Mouse (Mus musculus): Measurements from ENCODE around the gene Ndufa5. TPM values are rescaled to one million over a fixed set of nuclear protein-coding genes. Genes with fewer than 3 reads are reported as not detected.

Ndufa5 gene
- polyA plus RNA-seq, 2 experiments = 38.9 to 326 TPM

DNA sequence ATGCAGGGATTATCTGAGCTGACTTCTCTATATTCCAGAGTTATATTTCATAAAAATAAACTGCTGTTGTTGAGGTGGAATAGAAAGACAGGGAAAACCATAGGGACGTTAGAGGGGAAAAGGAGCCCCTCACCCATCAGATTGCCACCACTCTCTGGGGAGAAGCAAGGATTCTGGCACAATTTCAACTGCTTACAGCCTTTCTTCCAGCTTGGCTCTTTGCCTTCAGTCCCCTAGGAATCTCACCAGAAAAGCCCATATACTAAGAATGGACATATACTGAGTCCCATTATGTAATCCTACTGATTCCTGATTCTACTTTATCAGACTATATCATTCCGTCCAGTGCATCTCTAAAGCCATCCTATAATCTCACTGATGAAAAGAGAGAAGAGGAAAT, 23.7 kb downstream of the Ndufa5 start:
- no peak overlapping the region for H3K4me2 ChIP-seq (replicated peaks; ENCODE audit: low read depth, low read length, severe bottlenecking)
- H3K27ac ChIP-seq (replicated peaks; ENCODE audit: low read depth, low read length) = no peak overlapping the region
- no peak overlapping the region for H3K4me3 ChIP-seq (replicated peaks; ENCODE audit: low read length)
- no peak for ATAC-seq (ENCODE audit: low FRiP score, low read depth)
- DNase-seq (ENCODE audit: low spot score) = no peak
- no peaks in the 10 kb centered on the region for H3K9me3 ChIP-seq (ENCODE audit: control insufficient read depth, low read length)
- no peaks in the 10 kb centered on the region for H3K36me3 ChIP-seq (ENCODE audit: control insufficient read depth, insufficient read depth, low read length)
- H3K27me3 ChIP-seq (ENCODE audit: control insufficient read depth, insufficient read depth, low read length) = no peaks in the 10 kb centered on the region
- TF ChIP-seq POLR2A (IDR thresholded peaks at IDR 0.05; ENCODE audit: borderline replicate concordance, extremely low read depth, insufficient read depth, insufficient read length) = no peak
- 77% methylated on average over 2 of the region's 2 CpGs for WGBS
- H3K4me1 ChIP-seq (ENCODE audit: control insufficient read depth, insufficient read depth, low read length) = no peaks in the 10 kb centered on the region
- H3K9ac ChIP-seq (ENCODE audit: low read depth, low read length, severe bottlenecking) = no peak overlapping the region

DNA sequence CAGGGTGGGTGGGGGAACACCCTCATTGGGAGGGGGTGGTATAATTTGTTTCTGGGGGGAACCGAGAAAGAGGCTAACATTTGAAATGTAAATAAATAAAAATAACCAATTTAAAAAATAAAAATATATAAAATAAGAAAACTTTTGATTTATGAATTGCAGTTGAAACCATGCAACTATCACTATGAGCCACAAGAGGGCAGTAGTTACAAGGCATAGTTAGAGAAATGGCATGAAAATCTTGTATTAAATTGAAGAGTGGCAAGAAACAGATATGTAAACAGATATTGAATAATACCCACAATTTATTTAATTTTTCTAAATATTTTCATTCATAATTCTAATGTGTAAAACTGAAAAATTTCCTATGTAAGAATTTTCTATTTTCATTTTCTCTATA, 37.5 kb downstream of the Ndufa5 start:
- no peaks in the 10 kb centered on the region for H3K9me3 ChIP-seq (ENCODE audit: control insufficient read depth, low read length)
- DNase-seq (ENCODE audit: low spot score) (peak; percentile 18), ATAC-seq (ENCODE audit: low FRiP score, low read depth) (no peak)
- no peaks in the 10 kb centered on the region for H3K4me1 ChIP-seq (ENCODE audit: control insufficient read depth, insufficient read depth, low read length)
- no peak overlapping the region for H3K4me2 ChIP-seq (replicated peaks; ENCODE audit: low read depth, low read length, severe bottlenecking)
- no peaks in the 10 kb centered on the region for H3K36me3 ChIP-seq (ENCODE audit: control insufficient read depth, insufficient read depth, low read length)
- no peak overlapping the region for H3K4me3 ChIP-seq (replicated peaks; ENCODE audit: low read length)
- no peak for TF ChIP-seq POLR2A (IDR thresholded peaks at IDR 0.05; ENCODE audit: borderline replicate concordance, extremely low read depth, insufficient read depth, insufficient read length)
- H3K9ac ChIP-seq (ENCODE audit: low read depth, low read length, severe bottlenecking) = no peak overlapping the region
- H3K27me3 ChIP-seq (ENCODE audit: control insufficient read depth, insufficient read depth, low read length) = no peaks in the 10 kb centered on the region
- H3K27ac ChIP-seq (replicated peaks; ENCODE audit: low read depth, low read length) = no peak overlapping the region
- 17% methylated on average over 1 of the region's 1 CpGs for WGBS

DNA sequence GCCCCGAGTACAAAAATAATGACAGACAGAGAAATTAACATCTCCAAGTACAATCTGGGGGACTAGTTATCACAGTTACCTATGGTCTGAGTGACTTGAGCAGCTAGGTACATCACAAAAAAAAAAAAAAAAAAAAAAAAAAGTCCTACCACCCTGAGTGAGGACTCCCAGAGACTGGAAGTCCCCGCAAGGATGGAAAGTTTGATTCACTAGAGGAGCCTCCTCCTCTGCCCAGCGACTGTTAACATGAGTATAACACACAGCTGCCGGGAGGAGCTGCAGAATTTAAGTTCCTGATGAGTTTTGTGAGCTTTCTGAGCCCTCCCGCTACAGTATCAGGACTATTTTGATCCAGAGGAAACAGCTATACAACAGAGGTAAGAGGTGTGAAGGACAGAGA, 41.3 kb downstream of the Ndufa5 start:
- DNase-seq (ENCODE audit: low spot score) = no peak
- Histone ChIP-seq H3K4me2 (replicated peaks; ENCODE audit: low read depth, low read length, severe bottlenecking) (no peak overlapping the region), H3K27ac (replicated peaks; ENCODE audit: low read depth, low read length) (no peak overlapping the region), H3K4me1 (ENCODE audit: control insufficient read depth, insufficient read depth, low read length) (no peaks in the 10 kb centered on the region), H3K9ac (ENCODE audit: low read depth, low read length, severe bottlenecking) (no peak overlapping the region), H3K27me3 (ENCODE audit: control insufficient read depth, insufficient read depth, low read length) (no peaks in the 10 kb centered on the region), H3K9me3 (ENCODE audit: control insufficient read depth, low read length) (no peaks in the 10 kb centered on the region), H3K36me3 (ENCODE audit: control insufficient read depth, insufficient read depth, low read length) (no peaks in the 10 kb centered on the region), H3K4me3 (replicated peaks; ENCODE audit: low read length) (no peak overlapping the region)
- ATAC-seq (ENCODE audit: low FRiP score, low read depth) = no peak
- 70% methylated on average over 5 of the region's 5 CpGs for WGBS
- no peak for TF ChIP-seq POLR2A (IDR thresholded peaks at IDR 0.05; ENCODE audit: borderline replicate concordance, extremely low read depth, insufficient read depth, insufficient read length)

DNA sequence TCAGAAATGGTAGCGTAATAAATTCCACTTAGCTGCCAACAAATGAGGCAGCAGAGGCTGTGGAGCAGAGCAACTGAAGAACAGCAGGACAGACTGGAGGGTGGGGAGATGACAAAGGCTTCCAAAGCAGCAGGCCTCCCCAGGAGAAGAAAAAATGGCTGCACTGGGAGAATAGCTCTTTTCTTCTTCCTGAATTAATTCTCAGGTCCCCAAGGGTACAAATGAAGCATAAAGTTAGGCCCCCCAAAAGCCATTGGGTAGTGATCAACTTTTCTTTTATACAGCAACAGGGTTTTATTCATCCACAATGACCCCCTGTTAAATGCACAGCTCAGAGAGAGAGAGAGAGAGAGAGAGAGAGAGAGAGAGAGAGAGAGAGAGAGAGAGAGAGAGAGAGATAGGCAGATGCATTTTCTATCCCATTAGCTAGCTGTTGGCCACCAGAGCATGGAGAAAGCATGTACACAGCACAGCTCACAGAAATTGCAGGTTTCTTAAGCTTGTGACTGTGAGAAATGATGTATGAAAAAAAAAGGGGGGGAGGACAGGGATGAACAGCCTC, 57.2 kb downstream of the Ndufa5 start:
- Histone ChIP-seq H3K9ac (ENCODE audit: low read depth, low read length, severe bottlenecking) (no peak overlapping the region), H3K9me3 (ENCODE audit: control insufficient read depth, low read length) (no peaks in the 10 kb centered on the region), H3K36me3 (ENCODE audit: control insufficient read depth, insufficient read depth, low read length) (no peaks in the 10 kb centered on the region), H3K4me2 (replicated peaks; ENCODE audit: low read depth, low read length, severe bottlenecking) (no peak overlapping the region), H3K27me3 (ENCODE audit: control insufficient read depth, insufficient read depth, low read length) (no peaks in the 10 kb centered on the region), H3K4me1 (ENCODE audit: control insufficient read depth, insufficient read depth, low read length) (no peaks in the 10 kb centered on the region), H3K27ac (replicated peaks; ENCODE audit: low read depth, low read length) (no peak overlapping the region), H3K4me3 (replicated peaks; ENCODE audit: low read length) (no peak overlapping the region)
- no peak for ATAC-seq (ENCODE audit: low FRiP score, low read depth)
- WGBS = 90% methylated on average over 1 of the region's 1 CpGs
- no peak for TF ChIP-seq POLR2A (IDR thresholded peaks at IDR 0.05; ENCODE audit: borderline replicate concordance, extremely low read depth, insufficient read depth, insufficient read length)
- no peak for DNase-seq (ENCODE audit: low spot score)

DNA sequence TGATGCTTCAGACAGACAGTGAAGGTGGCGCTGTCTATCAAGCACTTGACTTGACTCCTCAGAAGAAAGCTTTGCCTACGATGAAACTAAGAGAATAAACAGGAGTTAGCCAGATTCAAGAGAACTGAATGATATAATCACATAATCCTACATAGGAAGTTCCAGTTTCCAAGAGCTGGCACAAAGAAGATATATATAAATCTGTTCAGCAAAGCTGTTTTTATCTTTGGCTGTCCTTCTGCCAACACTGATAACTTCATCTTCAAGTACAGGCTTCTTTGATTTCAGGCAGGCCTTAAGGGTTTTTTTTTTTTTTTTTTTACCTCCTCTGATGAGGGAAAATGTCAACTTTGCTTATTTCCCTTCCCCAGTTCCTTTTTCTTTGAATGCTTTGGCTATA, 57.7 kb downstream of the Ndufa5 start:
- no peak for TF ChIP-seq POLR2A (IDR thresholded peaks at IDR 0.05; ENCODE audit: borderline replicate concordance, extremely low read depth, insufficient read depth, insufficient read length)
- no peak overlapping the region for H3K4me3 ChIP-seq (replicated peaks; ENCODE audit: low read length)
- DNase-seq (ENCODE audit: low spot score) = no peak
- WGBS = 91% methylated on average over 2 of the region's 2 CpGs
- no peak overlapping the region for H3K9ac ChIP-seq (ENCODE audit: low read depth, low read length, severe bottlenecking)
- no peaks in the 10 kb centered on the region for H3K9me3 ChIP-seq (ENCODE audit: control insufficient read depth, low read length)
- H3K27me3 ChIP-seq (ENCODE audit: control insufficient read depth, insufficient read depth, low read length) = no peaks in the 10 kb centered on the region
- H3K4me2 ChIP-seq (replicated peaks; ENCODE audit: low read depth, low read length, severe bottlenecking) = no peak overlapping the region
- H3K36me3 ChIP-seq (ENCODE audit: control insufficient read depth, insufficient read depth, low read length) = no peaks in the 10 kb centered on the region
- no peak overlapping the region for H3K27ac ChIP-seq (replicated peaks; ENCODE audit: low read depth, low read length)
- H3K4me1 ChIP-seq (ENCODE audit: control insufficient read depth, insufficient read depth, low read length) = no peaks in the 10 kb centered on the region
- ATAC-seq (ENCODE audit: low FRiP score, low read depth) = no peak

Other genes with a start within 250 kb of the Ndufa5 start
- gene Iqub, start 12.9 kb downstream of the Ndufa5 start, polyA plus RNA-seq (2012; rRNA removed) = 0.06 and 0.08 TPM in 2 replicates
- not detected in 2 replicates for gene Iqub, start 12.9 kb downstream of the Ndufa5 start, polyA plus RNA-seq (2014; fragmentation: Nextera tagmentation; extraction: Ambion mirVana)
- gene Asb15, start 131 bp upstream of the Ndufa5 start, polyA plus RNA-seq (2012; rRNA removed) = 0.03 and 0.04 TPM in 2 replicates
- gene Asb15, start 131 bp upstream of the Ndufa5 start, polyA plus RNA-seq (2014; fragmentation: Nextera tagmentation; extraction: Ambion mirVana) = not detected in 2 replicates
- 2.2 and 4.1 TPM in 2 replicates for gene Lmod2, start 69.7 kb upstream of the Ndufa5 start, polyA plus RNA-seq (2012; rRNA removed)
- gene Lmod2, start 69.7 kb upstream of the Ndufa5 start, polyA plus RNA-seq (2014; fragmentation: Nextera tagmentation; extraction: Ambion mirVana) = 2.1 and 3.1 TPM in 2 replicates
- 30.8 and 34.8 TPM in 2 replicates for gene Wasl, start 137.0 kb upstream of the Ndufa5 start, polyA plus RNA-seq (2012; rRNA removed)
- 57.6 and 70.2 TPM in 2 replicates for gene Wasl, start 137.0 kb upstream of the Ndufa5 start, polyA plus RNA-seq (2014; fragmentation: Nextera tagmentation; extraction: Ambion mirVana)
- not detected in 2 replicates for gene Hyal6, start 205.2 kb upstream of the Ndufa5 start, polyA plus RNA-seq (2012; rRNA removed)
- gene Hyal6, start 205.2 kb upstream of the Ndufa5 start, polyA plus RNA-seq (2014; fragmentation: Nextera tagmentation; extraction: Ambion mirVana) = not detected in 2 replicates
- gene Hyal4, start 220.3 kb upstream of the Ndufa5 start, polyA plus RNA-seq (2012; rRNA removed) = not detected in 2 replicates
- gene Hyal4, start 220.3 kb upstream of the Ndufa5 start, polyA plus RNA-seq (2014; fragmentation: Nextera tagmentation; extraction: Ambion mirVana) = not detected in 2 replicates